Mouse (Mus musculus): ENCODE measurements around the gene Gm21818. TPM values are rescaled to one million over a fixed set of nuclear protein-coding genes. Genes with fewer than 3 reads are reported as not detected.

The Gm21818 gene
- polyA plus RNA-seq, 1 experiment = not detected

Other genes starting within 250 kb of the Gm21818 start
- not detected in 2 replicates for gene Gm21761, start 243.2 kb upstream of the Gm21818 start, polyA plus RNA-seq (2012; rRNA removed)
- not detected in 2 replicates for gene B020031M17Rik, start 221.6 kb upstream of the Gm21818 start, polyA plus RNA-seq (2012; rRNA removed)
- gene Gm36079, start 145.4 kb upstream of the Gm21818 start, polyA plus RNA-seq (2012; rRNA removed) = not detected in 2 replicates
- 0.06 TPM in 1 of 2 replicates, not detected in the other for gene Gm21188, start 120.2 kb upstream of the Gm21818 start, polyA plus RNA-seq (2012; rRNA removed)
- not detected in 2 replicates for gene Gm20767, start 32.2 kb upstream of the Gm21818 start, polyA plus RNA-seq (2012; rRNA removed)
- not detected in 2 replicates for gene Gm21762, start 43.5 kb downstream of the Gm21818 start, polyA plus RNA-seq (2012; rRNA removed)
- not detected in 2 replicates for gene Gm21731, start 66.7 kb downstream of the Gm21818 start, polyA plus RNA-seq (2012; rRNA removed)
- not detected in 2 replicates for gene AF067061, start 90.7 kb downstream of the Gm21818 start, polyA plus RNA-seq (2012; rRNA removed)
- gene BC147527, start 128.0 kb downstream of the Gm21818 start, polyA plus RNA-seq (2012; rRNA removed) = 0.13 TPM in 1 of 2 replicates, not detected in the other
- gene Tcstv3, start 144.4 kb downstream of the Gm21818 start, polyA plus RNA-seq (2012; rRNA removed) = not detected in 2 replicates

Data from cerebellum, adult 2 months (tissue).